Mouse (Mus musculus) heart, postnatal 10 days (tissue): ENCODE results near the gene Hgd. TPM values are rescaled to one million over a fixed set of nuclear protein-coding genes. Genes with fewer than 3 reads are reported as not detected.
"Not testable (repeated sequence)": the region's sequence is repeated elsewhere in the genome, so short reads cannot be mapped to it uniquely, and the experiment has no call there.

ENCODE experiments used
- DNase-seq, 2 experiments: peaks; one replicate each; pipeline ENCODE4 v3.0.0; 2021
- intact Hi-C: fragments of 180-260 bp; cut with DNase I; formaldehyde crosslinking; loops from one replicate; pipeline ENCODE4 v1.15.1; 2025
- total RNA-seq, 2 experiments: library from RNA; stranded (reverse); gene quantifications; 2 replicates each; pipeline ENCODE4 v1.2.3; 2021

Hgd gene
- total RNA-seq, 2 experiments from 2014 or later = 0.29 TPM; not detected in 1

GRCm38 (mm10) chr16:37626388-37626949 lies 46.5 kb downstream of the Hgd start:
- no peak for DNase-seq
- intact Hi-C loops = no loop called here

- DNase-seq = no peak
- intact Hi-C loops = no loop called here
Observed at GRCm38 (mm10) chr16:37628336-37628735, 48.4 kb downstream of the Hgd start.

GRCm38 (mm10) chr16:37629011-37629410 lies 49.1 kb downstream of the Hgd start:
- intact Hi-C loops = no loop called here

GRCm38 (mm10) chr16:37634578-37634977 lies 54.6 kb downstream of the Hgd start:
- no peak for DNase-seq
- intact Hi-C loops = no loop called here

More at GRCm38 (mm10) chr16:37629011-37629410, 49.1 kb downstream of the Hgd start:
- DNase-seq = no peak

GRCm38 (mm10) chr16:37635095-37635494 lies 55.1 kb downstream of the Hgd start:
- intact Hi-C loops = loop anchor here (5.0 kb wide), 2 partner anchors 93 to 343 kb away; no protein-coding TSS in a partner anchor
- no peak for DNase-seq

- intact Hi-C loops = loop anchor here (5.0 kb wide), 2 partner anchors 94 to 344 kb away; no protein-coding TSS in a partner anchor
- DNase-seq = peak; percentile 48 to 51
Observed at GRCm38 (mm10) chr16:37636107-37636506, 56.2 kb downstream of the Hgd start.

GRCm38 (mm10) chr16:37637802-37638201 lies 57.8 kb downstream of the Hgd start:
- no peak for DNase-seq
- intact Hi-C loops = loop anchor here (5.0 kb wide), 2 partner anchors 96 to 346 kb away; no protein-coding TSS in a partner anchor

- DNase-seq, intact Hi-C loops: not testable (repeated sequence)
Observed at GRCm38 (mm10) chr16:37640522-37640921, 60.6 kb downstream of the Hgd start.

GRCm38 (mm10) chr16:37644486-37644885 lies 64.5 kb downstream of the Hgd start:
- intact Hi-C loops = no loop called here

GRCm38 (mm10) chr16:37645211-37645610 lies 65.3 kb downstream of the Hgd start:
- no peak for DNase-seq
- intact Hi-C loops = no loop called here

More at GRCm38 (mm10) chr16:37644486-37644885, 64.5 kb downstream of the Hgd start:
- no peak for DNase-seq

- no peak for DNase-seq
- intact Hi-C loops = no loop called here
Observed at GRCm38 (mm10) chr16:37645799-37646198, 65.8 kb downstream of the Hgd start.

- DNase-seq = no peak
- intact Hi-C loops = no loop called here
Observed at GRCm38 (mm10) chr16:37647067-37647466, 67.1 kb downstream of the Hgd start.

- intact Hi-C loops = no loop called here
- DNase-seq = no peak
Observed at GRCm38 (mm10) chr16:37647936-37648335, 68.0 kb downstream of the Hgd start.

- DNase-seq = no peak
- intact Hi-C loops = no loop called here
Observed at GRCm38 (mm10) chr16:37649068-37649467, 69.1 kb downstream of the Hgd start.

GRCm38 (mm10) chr16:37651467-37651866 lies 71.5 kb downstream of the Hgd start:
- peak in 1 of 2 experiments; percentile 26 for DNase-seq
- intact Hi-C loops = loop anchor here (5.0 kb wide), 1 partner anchor 114 kb away; the partner anchor contains the start of genes Gtf2e1 and Rabl3

GRCm38 (mm10) chr16:37652654-37653053 lies 72.7 kb downstream of the Hgd start:
- intact Hi-C loops = loop anchor here (5.0 kb wide), 1 partner anchor 115 kb away; the partner anchor contains the start of genes Gtf2e1 and Rabl3
- no peak for DNase-seq

GRCm38 (mm10) chr16:37653058-37653457 lies 73.1 kb downstream of the Hgd start:
- no peak for DNase-seq
- intact Hi-C loops = loop anchor here (5.0 kb wide), 1 partner anchor 116 kb away; the partner anchor contains the start of genes Gtf2e1 and Rabl3

- peak; percentile 96 to 98 for DNase-seq
- intact Hi-C loops = loop anchor here (5.0 kb wide), 1 partner anchor 117 kb away; the partner anchor contains the start of genes Gtf2e1 and Rabl3
Observed at GRCm38 (mm10) chr16:37653731-37654657, 74.0 kb downstream of the Hgd start, which contains the start of gene Ndufb4. Ndufb4 (minus strand) TSS chr16:37654453.

- intact Hi-C loops = loop anchor here (5.0 kb wide), 1 partner anchor 118 kb away; the partner anchor contains the start of genes Gtf2e1 and Rabl3
Observed at GRCm38 (mm10) chr16:37654831-37655455, 75.0 kb downstream of the Hgd start.

GRCm38 (mm10) chr16:37655756-37656347 lies 75.9 kb downstream of the Hgd start:
- no peak for DNase-seq
- intact Hi-C loops = no loop called here

More at GRCm38 (mm10) chr16:37654831-37655455, 75.0 kb downstream of the Hgd start:
- no peak for DNase-seq
